Mouse (Mus musculus) heart, embryonic 11.5 days (tissue): Measurements from ENCODE around the gene Ube2s. TPM values are rescaled to one million over a fixed set of nuclear protein-coding genes. Genes with fewer than 3 reads are reported as not detected.
"Not testable (repeated sequence)": the region's sequence is repeated elsewhere in the genome, so short reads cannot be mapped to it uniquely, and the experiment has no call there.

Source experiments
- ATAC-seq: fragments of 200-750 bp; cut with Nextera tagmentation; replicated peaks from 2 replicates; pipeline ENCODE4 v1.8.0; 2017; ENCODE audit warnings: moderate library complexity; ENCODE audit not compliant: insufficient number of reproducible peaks, low FRiP score, low TSS enrichment
- H3K27ac ChIP-seq: fragments of 300-500 bp; sonication (generic); 2 replicates; pipeline ENCODE4 v1.5.1; 2014; ENCODE audit warnings: mild to moderate bottlenecking, low read depth, low read length
- H3K27me3 ChIP-seq: fragments of 300-500 bp; sonication (generic); 2 replicates; pipeline ENCODE4 v1.6.1; 2014; ENCODE audit warnings: mild to moderate bottlenecking, low read length, mixed read lengths; ENCODE audit not compliant: control insufficient read depth, insufficient read depth
- H3K36me3 ChIP-seq: fragments of 300-500 bp; sonication (generic); 2 replicates; pipeline ENCODE4 v1.6.1; 2014; ENCODE audit warnings: mild to moderate bottlenecking, low read length, moderate library complexity, mixed read lengths; ENCODE audit not compliant: control insufficient read depth, insufficient read depth
- H3K4me1 ChIP-seq: fragments of 300-500 bp; sonication (generic); 2 replicates; pipeline ENCODE4 v1.6.1; 2014; ENCODE audit warnings: low read length; ENCODE audit not compliant: control insufficient read depth, insufficient read depth
- H3K4me2 ChIP-seq: fragments of 300-500 bp; sonication (generic); 2 replicates; pipeline ENCODE4 v1.6.1; 2014; ENCODE audit warnings: mild to moderate bottlenecking, moderate library complexity
- H3K4me3 ChIP-seq: fragments of 300-500 bp; sonication (generic); 2 replicates; pipeline ENCODE4 v1.5.1; 2014; ENCODE audit warnings: low read depth, low read length
- H3K9ac ChIP-seq: fragments of 300-500 bp; sonication (generic); 2 replicates; pipeline ENCODE4 v1.6.1; 2014; ENCODE audit warnings: mild to moderate bottlenecking, low read depth, low read length, moderate library complexity
- H3K9me3 ChIP-seq: fragments of 300-500 bp; sonication (generic); replicated peaks from 2 replicates; pipeline ENCODE4 v1.6.1; 2016; ENCODE audit warnings: low read length; ENCODE audit not compliant: control insufficient read depth
- WGBS: fragments of 180-500 bp; shearing (Covaris S2); extraction: QIAGEN DNeasy Blood & Tissue Kit; methylation state at CpG from one replicate; pipeline ENCODE4 v1.1.7; 2014; ENCODE audit not compliant: insufficient replicate concordance; 5-methylcytosine and 5-hydroxymethylcytosine counted together
- polyA plus RNA-seq: library from polyadenylated mRNA; unstranded; fragments of >200 nt; fragmentation: Nextera tagmentation; extraction: Ambion mirVana; gene quantifications from 2 replicates; pipeline ENCODE4 v1.2.1, GENCODE M21; 2014

Gene Ube2s
- polyA plus RNA-seq, 1 experiment from 2014 or later = 378 TPM

GRCm38 (mm10) chr7:4835631-4836327, 23.4 kb upstream of the Ube2s start:
- Histone ChIP-seq H3K27me3 (peaks cover 66% of the 10 kb centered on the region), H3K27ac (no peak overlapping the region), H3K4me2 (peak overlapping the region; percentile 89), H3K9ac (no peak overlapping the region), H3K4me3 (peak overlapping the region; percentile 54), H3K9me3 (no peaks in the 10 kb centered on the region), H3K36me3 (no peaks in the 10 kb centered on the region), H3K4me1 (peaks cover 7% of the 10 kb centered on the region; the same call in 1 of the 2 replicates)
- 7% methylated on average over 34 of the region's 34 CpGs for WGBS
- peak; percentile 28; the same call in 1 of the 2 replicates for ATAC-seq

GRCm38 (mm10) chr7:4830476-4830875, 18.1 kb upstream of the Ube2s start:
- no peak overlapping the region for H3K4me3 ChIP-seq
- H3K36me3 ChIP-seq = no peaks in the 10 kb centered on the region
- no peak for ATAC-seq
- peaks cover 47% of the 10 kb centered on the region for H3K27me3 ChIP-seq
- no peak overlapping the region for H3K9ac ChIP-seq
- no peaks in the 10 kb centered on the region for H3K4me1 ChIP-seq
- no peak overlapping the region for H3K4me2 ChIP-seq
- WGBS = 5% methylated on average over 12 of the region's 12 CpGs
- no peaks in the 10 kb centered on the region for H3K9me3 ChIP-seq
- H3K27ac ChIP-seq = no peak overlapping the region

GRCm38 (mm10) chr7:4825365-4825764, 13.0 kb upstream of the Ube2s start:
- WGBS = 44% methylated on average over 4 of the region's 4 CpGs
- no peaks in the 10 kb centered on the region for H3K9me3 ChIP-seq

GRCm38 (mm10) chr7:4822162-4822907, 9.9 kb upstream of the Ube2s start:
- Histone ChIP-seq H3K27ac (0 out of 2 replicates have a peak overlapping the region, but pooled peaks have one; percentile 10), H3K4me2 (no peak overlapping the region)

More at GRCm38 (mm10) chr7:4825365-4825764, 13.0 kb upstream of the Ube2s start:
- no peak overlapping the region for H3K4me3 ChIP-seq
- H3K4me2 ChIP-seq = no peak overlapping the region
- no peak for ATAC-seq
- H3K27ac ChIP-seq = no peak overlapping the region
- peaks cover 6% of the 10 kb centered on the region for H3K4me1 ChIP-seq
- H3K27me3 ChIP-seq = peaks cover 10% of the 10 kb centered on the region
- no peaks in the 10 kb centered on the region for H3K36me3 ChIP-seq
- no peak overlapping the region for H3K9ac ChIP-seq

GRCm38 (mm10) chr7:4821690-4822089, 9.3 kb upstream of the Ube2s start:
- no peak overlapping the region for H3K27ac ChIP-seq
- WGBS = 85% methylated on average over 4 of the region's 4 CpGs
- no peaks in the 10 kb centered on the region for H3K9me3 ChIP-seq
- no peak overlapping the region for H3K4me3 ChIP-seq
- no peaks in the 10 kb centered on the region; the same call in 1 of the 2 replicates for H3K27me3 ChIP-seq
- H3K4me2 ChIP-seq = no peak overlapping the region
- H3K9ac ChIP-seq = no peak overlapping the region
- peaks cover 6% of the 10 kb centered on the region for H3K4me1 ChIP-seq
- H3K36me3 ChIP-seq = no peaks in the 10 kb centered on the region
- no peak for ATAC-seq

More at GRCm38 (mm10) chr7:4822162-4822907, 9.9 kb upstream of the Ube2s start:
- ATAC-seq = no peak
- no peaks in the 10 kb centered on the region for H3K9me3 ChIP-seq
- WGBS = 69% methylated on average over 6 of the region's 6 CpGs
- no peaks in the 10 kb centered on the region; the same call in 1 of the 2 replicates for H3K27me3 ChIP-seq
- no peaks in the 10 kb centered on the region for H3K36me3 ChIP-seq
- no peak overlapping the region for H3K4me3 ChIP-seq
- no peak overlapping the region for H3K9ac ChIP-seq
- H3K4me1 ChIP-seq = peaks cover 6% of the 10 kb centered on the region

GRCm38 (mm10) chr7:4820925-4821324, 8.5 kb upstream of the Ube2s start:
- not testable (repeated sequence) for H3K9ac ChIP-seq, H3K4me2 ChIP-seq, H3K4me1 ChIP-seq, H3K36me3 ChIP-seq, H3K4me3 ChIP-seq, H3K27me3 ChIP-seq, H3K27ac ChIP-seq, H3K9me3 ChIP-seq, ATAC-seq
- 85% methylated on average over 7 of the region's 7 CpGs for WGBS

- H3K27ac ChIP-seq = no peak overlapping the region
Measured at GRCm38 (mm10) chr7:4816559-4816958, 4.2 kb upstream of the Ube2s start.

GRCm38 (mm10) chr7:4813105-4813791, 858 bp upstream of the Ube2s start:
- no peaks in the 10 kb centered on the region for H3K27me3 ChIP-seq
- peak; percentile 1; the same call in 1 of the 2 replicates for ATAC-seq
- 19% methylated on average over 8 of the region's 8 CpGs for WGBS
- H3K4me1 ChIP-seq = peaks cover 16% of the 10 kb centered on the region
- H3K27ac ChIP-seq = peak overlapping the region; percentile 94
- H3K9me3 ChIP-seq = no peaks in the 10 kb centered on the region
- H3K9ac ChIP-seq = peak overlapping the region; percentile 69
- peaks cover 8% of the 10 kb centered on the region for H3K36me3 ChIP-seq
- peak overlapping the region; percentile 62 for H3K4me2 ChIP-seq
- H3K4me3 ChIP-seq = peak overlapping the region; percentile 99

More at GRCm38 (mm10) chr7:4816559-4816958, 4.2 kb upstream of the Ube2s start:
- Histone ChIP-seq H3K36me3 (no peaks in the 10 kb centered on the region), H3K9ac (no peak overlapping the region), H3K4me3 (no peak overlapping the region), H3K4me1 (no peaks in the 10 kb centered on the region), H3K27me3 (no peaks in the 10 kb centered on the region; the same call in 1 of the 2 replicates), H3K9me3 (no peaks in the 10 kb centered on the region), H3K4me2 (no peak overlapping the region)
- ATAC-seq = no peak
